Mouse (Mus musculus): ENCODE measurements around the gene Pfdn6. TPM values are rescaled to one million over a fixed set of nuclear protein-coding genes. Genes with fewer than 3 reads are reported as not detected.
"Not testable (repeated sequence)": the region's sequence is repeated elsewhere in the genome, so short reads cannot be mapped to it uniquely, and the experiment has no call there.

The Pfdn6 gene
- polyA plus RNA-seq, 1 experiment from 2014 or later, result 145 TPM

- peak overlapping the region; percentile 66 for H3K4me3 ChIP-seq (replicated peaks)
- peak overlapping the region; percentile 73 for H3K4me2 ChIP-seq (replicated peaks)
- not testable (repeated sequence) for ATAC-seq (ENCODE audit: insufficient number of reproducible peaks, low FRiP score, low TSS enrichment, low read depth); H3K27ac ChIP-seq (replicated peaks); H3K27me3 ChIP-seq; H3K9me3 ChIP-seq (replicated peaks); H3K36me3 ChIP-seq
- H3K4me1 ChIP-seq, result peaks cover 12% of the 10 kb centered on the region
- under 1% methylated on average over 43 of the region's 44 CpGs for WGBS
- H3K9ac ChIP-seq, result peak overlapping the region; percentile 53
Measured at GRCm38 (mm10) chr17:33889941-33890532, 50.1 kb downstream of the Pfdn6 start.

Other genes with a start within 250 kb of the Pfdn6 start
- gene March2, start 221.7 kb downstream of the Pfdn6 start, polyA plus RNA-seq (2015; fragmentation: Nextera tagmentation; extraction: Ambion mirVana), result 58.6 and 60.6 TPM in 2 replicates
- gene Rab11b, start 179.8 kb downstream of the Pfdn6 start, polyA plus RNA-seq (2015; fragmentation: Nextera tagmentation; extraction: Ambion mirVana), result 269 and 325 TPM in 2 replicates
- gene Angptl4, start 158.5 kb downstream of the Pfdn6 start, polyA plus RNA-seq (2015; fragmentation: Nextera tagmentation; extraction: Ambion mirVana), result 58.8 and 67.2 TPM in 2 replicates
- 45.3 and 45.8 TPM in 2 replicates for gene Kank3, start 129.8 kb downstream of the Pfdn6 start, polyA plus RNA-seq (2015; fragmentation: Nextera tagmentation; extraction: Ambion mirVana)
- 998 and 1,000 TPM in 2 replicates for gene Rps28, start 115.8 kb downstream of the Pfdn6 start, polyA plus RNA-seq (2015; fragmentation: Nextera tagmentation; extraction: Ambion mirVana)
- 432 and 453 TPM in 2 replicates for gene Ndufa7, start 115.8 kb downstream of the Pfdn6 start, polyA plus RNA-seq (2015; fragmentation: Nextera tagmentation; extraction: Ambion mirVana)
- gene Cd320, start 97.3 kb downstream of the Pfdn6 start, polyA plus RNA-seq (2015; fragmentation: Nextera tagmentation; extraction: Ambion mirVana), result 57.3 and 59.6 TPM in 2 replicates
- gene Gm7029, start 66.5 kb downstream of the Pfdn6 start, polyA plus RNA-seq (2015; fragmentation: Nextera tagmentation; extraction: Ambion mirVana), result not detected in 2 replicates
- 6.7 and 6.8 TPM in 2 replicates for gene Kifc1, start 49.7 kb downstream of the Pfdn6 start, polyA plus RNA-seq (2015; fragmentation: Nextera tagmentation; extraction: Ambion mirVana)
- gene Platr17, start 35.2 kb downstream of the Pfdn6 start, polyA plus RNA-seq (2015; fragmentation: Nextera tagmentation; extraction: Ambion mirVana), result 0.55 and 0.58 TPM in 2 replicates
- gene Daxx, start 30.9 kb downstream of the Pfdn6 start, polyA plus RNA-seq (2015; fragmentation: Nextera tagmentation; extraction: Ambion mirVana), result 48.5 and 51.7 TPM in 2 replicates
- 40.2 and 49.3 TPM in 2 replicates for gene Tapbp, start 24.4 kb downstream of the Pfdn6 start, polyA plus RNA-seq (2015; fragmentation: Nextera tagmentation; extraction: Ambion mirVana)
- gene Zbtb22, start 24.4 kb downstream of the Pfdn6 start, polyA plus RNA-seq (2015; fragmentation: Nextera tagmentation; extraction: Ambion mirVana), result 15.8 and 17.8 TPM in 2 replicates
- gene Rgl2, start 10.8 kb downstream of the Pfdn6 start, polyA plus RNA-seq (2015; fragmentation: Nextera tagmentation; extraction: Ambion mirVana), result 57.1 and 64.4 TPM in 2 replicates
- 36.2 and 36.5 TPM in 2 replicates for gene Wdr46, start 317 bp upstream of the Pfdn6 start, polyA plus RNA-seq (2015; fragmentation: Nextera tagmentation; extraction: Ambion mirVana)
- 6.0 and 8.5 TPM in 2 replicates for gene B3galt4, start 11.1 kb upstream of the Pfdn6 start, polyA plus RNA-seq (2015; fragmentation: Nextera tagmentation; extraction: Ambion mirVana)
- 48.9 and 57.2 TPM in 2 replicates for gene Vps52, start 15.5 kb upstream of the Pfdn6 start, polyA plus RNA-seq (2015; fragmentation: Nextera tagmentation; extraction: Ambion mirVana)
- 1,731 and 1,878 TPM in 2 replicates for gene Rps18, start 15.7 kb upstream of the Pfdn6 start, polyA plus RNA-seq (2015; fragmentation: Nextera tagmentation; extraction: Ambion mirVana)
- gene H2-K1, start 60.0 kb upstream of the Pfdn6 start, polyA plus RNA-seq (2015; fragmentation: Nextera tagmentation; extraction: Ambion mirVana), result 29.0 and 31.1 TPM in 2 replicates
- gene Ring1, start 84.3 kb upstream of the Pfdn6 start, polyA plus RNA-seq (2015; fragmentation: Nextera tagmentation; extraction: Ambion mirVana), result 26.0 and 26.9 TPM in 2 replicates
- gene H2-Ke6, start 87.7 kb upstream of the Pfdn6 start, polyA plus RNA-seq (2015; fragmentation: Nextera tagmentation; extraction: Ambion mirVana), result 54.1 and 57.4 TPM in 2 replicates
- gene Slc39a7, start 91.3 kb upstream of the Pfdn6 start, polyA plus RNA-seq (2015; fragmentation: Nextera tagmentation; extraction: Ambion mirVana), result 229 and 234 TPM in 2 replicates
- gene Rxrb, start 91.5 kb upstream of the Pfdn6 start, polyA plus RNA-seq (2015; fragmentation: Nextera tagmentation; extraction: Ambion mirVana), result 53.0 and 54.6 TPM in 2 replicates
- gene Col11a2, start 99.1 kb upstream of the Pfdn6 start, polyA plus RNA-seq (2015; fragmentation: Nextera tagmentation; extraction: Ambion mirVana), result 53.2 and 64.3 TPM in 2 replicates
- 0.54 and 0.89 TPM in 2 replicates for gene H2-Oa, start 152.0 kb upstream of the Pfdn6 start, polyA plus RNA-seq (2015; fragmentation: Nextera tagmentation; extraction: Ambion mirVana)
- gene H2-DMa, start 179.2 kb upstream of the Pfdn6 start, polyA plus RNA-seq (2015; fragmentation: Nextera tagmentation; extraction: Ambion mirVana), result 14.0 and 15.3 TPM in 2 replicates
- gene Brd2, start 182.3 kb upstream of the Pfdn6 start, polyA plus RNA-seq (2015; fragmentation: Nextera tagmentation; extraction: Ambion mirVana), result 118 and 122 TPM in 2 replicates
- gene H2-DMb2, start 203.0 kb upstream of the Pfdn6 start, polyA plus RNA-seq (2015; fragmentation: Nextera tagmentation; extraction: Ambion mirVana), result 0.61 and 0.93 TPM in 2 replicates
- 3.2 and 3.8 TPM in 2 replicates for gene H2-DMb1, start 212.7 kb upstream of the Pfdn6 start, polyA plus RNA-seq (2015; fragmentation: Nextera tagmentation; extraction: Ambion mirVana)
- gene Tap1, start 247.2 kb upstream of the Pfdn6 start, polyA plus RNA-seq (2015; fragmentation: Nextera tagmentation; extraction: Ambion mirVana), result 10.7 and 11.9 TPM in 2 replicates
- 3.3 and 4.4 TPM in 2 replicates for gene Psmb9, start 247.4 kb upstream of the Pfdn6 start, polyA plus RNA-seq (2015; fragmentation: Nextera tagmentation; extraction: Ambion mirVana)